Mouse (Mus musculus) forebrain, postnatal 0 days (tissue): ENCODE results near the gene Mapkap1. TPM values are rescaled to one million over a fixed set of nuclear protein-coding genes. Genes with fewer than 3 reads are reported as not detected.
A peak's percentile ranks its signal among the peaks of the same experiment; 100 is the strongest.

Source experiments
- ATAC-seq: fragments of 200-750 bp; cut with Nextera tagmentation; 2 replicates; pipeline ENCODE4 v1.8.0; 2017; ENCODE audit warnings: mild to moderate bottlenecking, moderate library complexity
- DNase-seq: peaks from one replicate; pipeline ENCODE4 v3.0.0-alpha.2; 2015
- H3K27ac ChIP-seq: fragments of 300-500 bp; sonication (generic); 2 replicates; pipeline ENCODE4 v1.5.1; 2014; ENCODE audit warnings: low read depth, mild to moderate bottlenecking, antibody characterized with exemption, low read length, moderate library complexity, mixed read lengths
- H3K27me3 ChIP-seq: fragments of 300-500 bp; sonication (generic); 2 replicates; pipeline ENCODE4 v1.6.1; 2014; ENCODE audit warnings: mild to moderate bottlenecking, low read length, mixed read lengths; ENCODE audit not compliant: insufficient read depth
- H3K36me3 ChIP-seq: fragments of 300-500 bp; sonication (generic); 2 replicates; pipeline ENCODE4 v1.6.1; 2014; ENCODE audit warnings: mild to moderate bottlenecking, moderate library complexity; ENCODE audit not compliant: insufficient read depth
- H3K4me1 ChIP-seq: fragments of 300-500 bp; sonication (generic); 2 replicates; pipeline ENCODE4 v1.6.1; 2014; ENCODE audit warnings: antibody characterized with exemption; ENCODE audit not compliant: insufficient read depth
- H3K4me2 ChIP-seq: fragments of 300-500 bp; sonication (generic); 2 replicates; pipeline ENCODE4 v1.6.1; 2014; ENCODE audit warnings: low read depth, mild to moderate bottlenecking, moderate library complexity
- H3K4me3 ChIP-seq: fragments of 300-500 bp; sonication (generic); 2 replicates; pipeline ENCODE4 v1.5.1; 2014; ENCODE audit warnings: low read depth, low read length, mixed read lengths
- H3K9ac ChIP-seq: fragments of 300-500 bp; sonication (generic); 2 replicates; pipeline ENCODE4 v1.6.1; 2014; ENCODE audit warnings: mild to moderate bottlenecking
- H3K9me3 ChIP-seq: fragments of 300-500 bp; sonication (generic); 2 replicates; pipeline ENCODE4 v1.6.1; 2016; ENCODE audit warnings: low read length
- CTCF ChIP-seq: sonication (generic); IDR thresholded peaks from 2 replicates; pipeline ENCODE4 v1.5.1; 2016; ENCODE audit warnings: antibody characterized with exemption, control low read depth, low read depth
- WGBS: fragments of 180-500 bp; shearing (Covaris S2); extraction: QIAGEN DNeasy Blood & Tissue Kit; methylation state at CpG from one replicate; pipeline ENCODE4 v1.1.7; 2014; 5-methylcytosine and 5-hydroxymethylcytosine counted together
- polyA plus RNA-seq: library from polyadenylated mRNA; unstranded; fragments of >200 nt; fragmentation: Nextera tagmentation; extraction: Ambion mirVana; gene quantifications from 2 replicates; pipeline ENCODE4 v1.2.1, GENCODE M21; 2015
- total RNA-seq: library from RNA; depleted of rRNA; stranded (reverse); fragments of >200 nt; gene quantifications from 2 replicates; pipeline ENCODE4 v1.2.3, GENCODE M21; 2014

Gene Mapkap1
- total and polyA plus RNA-seq, 2 experiments from 2014 or later: 102 TPM

DNA sequence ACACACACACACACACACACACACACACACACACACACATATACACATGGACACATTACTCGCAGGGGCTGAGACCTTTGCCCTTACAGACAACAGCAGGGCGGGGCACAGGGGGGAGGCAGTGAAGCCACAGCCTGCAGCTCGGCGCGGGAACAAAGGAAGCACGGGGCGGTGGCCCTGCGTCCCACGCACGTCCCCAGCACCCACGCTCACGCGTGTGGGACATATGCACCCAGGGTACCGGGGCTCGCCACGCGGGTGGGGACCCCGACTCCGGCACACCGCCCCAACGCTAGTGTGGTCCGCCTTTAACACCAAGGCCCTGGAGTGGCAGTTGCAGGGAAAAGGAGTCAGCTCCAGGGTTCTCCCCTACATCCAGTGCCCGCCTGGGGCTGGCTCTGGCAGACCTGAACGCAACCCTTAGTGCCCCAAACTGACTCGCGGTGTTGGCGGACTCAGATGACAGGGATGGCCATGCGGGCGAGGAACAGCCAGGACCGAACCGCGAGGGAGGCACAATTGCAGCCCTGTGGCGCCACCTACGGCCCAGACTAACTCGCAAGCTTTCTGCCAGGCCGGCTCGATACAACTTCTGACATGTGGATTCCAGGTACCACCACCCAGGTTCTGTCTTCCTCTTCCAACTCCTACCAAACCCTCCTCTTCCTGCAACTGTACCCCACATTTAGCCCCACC, 232.5 kb downstream of the Mapkap1 start:
- no peaks in the 10 kb centered on the region for H3K27me3 ChIP-seq
- no peaks in the 10 kb centered on the region for H3K9me3 ChIP-seq
- TF ChIP-seq CTCF: peak; percentile 96
- ATAC-seq: peak; percentile 89
- H3K36me3 ChIP-seq: no peaks in the 10 kb centered on the region
- peak overlapping the region; percentile 96 for H3K4me2 ChIP-seq
- no peaks in the 10 kb centered on the region for H3K4me1 ChIP-seq
- peak; percentile 93 for DNase-seq
- WGBS: 15% methylated on average over 37 of the region's 37 CpGs
- H3K27ac ChIP-seq: no peak overlapping the region
- H3K4me3 ChIP-seq: peak overlapping the region; percentile 38
- peak overlapping the region; percentile 76 for H3K9ac ChIP-seq

DNA sequence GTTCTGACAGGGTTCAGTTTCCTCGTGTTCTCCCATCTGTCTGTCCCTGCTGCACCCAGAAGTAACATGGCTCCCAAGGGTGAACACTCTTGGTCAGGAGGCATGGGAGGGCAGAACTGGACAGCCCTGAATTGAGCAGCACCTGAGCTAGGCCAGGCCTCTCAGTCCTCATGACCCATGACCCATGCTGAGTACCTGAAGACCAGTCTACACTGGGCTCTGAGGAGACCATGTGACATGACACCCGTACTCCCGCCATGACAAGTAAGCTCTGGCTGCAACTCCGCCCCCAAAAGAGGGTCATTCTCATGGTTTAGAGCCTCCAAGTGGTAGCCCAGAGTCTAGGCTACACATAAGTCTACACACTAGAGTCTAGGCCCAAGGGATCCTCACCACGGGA, 233.2 kb downstream of the Mapkap1 start:
- 63% methylated on average over 5 of the region's 5 CpGs for WGBS

DNA sequence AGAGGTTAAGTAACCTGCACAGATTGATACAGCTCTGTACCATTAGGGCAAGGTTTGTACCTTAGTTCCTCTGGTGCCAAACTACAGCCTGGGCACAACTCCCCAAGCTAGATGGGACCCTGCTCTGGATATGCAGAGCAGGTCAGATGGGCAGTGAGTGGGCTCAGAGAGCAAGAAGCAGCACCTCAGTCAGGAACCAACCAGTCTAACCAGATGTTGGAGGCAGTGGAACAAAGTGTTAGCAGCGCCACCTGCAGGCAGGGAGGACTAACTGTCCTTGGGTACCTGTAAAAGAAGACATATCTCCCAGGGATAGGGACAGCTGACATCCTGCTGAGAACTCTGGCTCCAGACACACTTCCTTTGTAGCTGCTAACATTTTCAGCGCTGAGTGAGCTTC, 235.8 kb downstream of the Mapkap1 start:
- 38% methylated on average over 2 of the region's 2 CpGs for WGBS
- TF ChIP-seq CTCF: peak; percentile 57
- peaks cover 3% of the 10 kb centered on the region; the same call in 1 of the 2 replicates for H3K27me3 ChIP-seq
- H3K4me2 ChIP-seq: no peak overlapping the region
- no peaks in the 10 kb centered on the region for H3K36me3 ChIP-seq
- H3K4me3 ChIP-seq: no peak overlapping the region
- H3K27ac ChIP-seq: no peak overlapping the region
- H3K9me3 ChIP-seq: no peaks in the 10 kb centered on the region
- H3K9ac ChIP-seq: no peak overlapping the region
- no peak for DNase-seq
- H3K4me1 ChIP-seq: peaks cover 8% of the 10 kb centered on the region
- no peak for ATAC-seq

More for the DNA sequence above, 233.2 kb downstream of the Mapkap1 start:
- no peak overlapping the region for H3K4me2 ChIP-seq
- no peaks in the 10 kb centered on the region for H3K36me3 ChIP-seq
- no peak overlapping the region for H3K27ac ChIP-seq
- H3K9ac ChIP-seq: no peak overlapping the region
- H3K4me3 ChIP-seq: no peak overlapping the region
- H3K4me1 ChIP-seq: no peaks in the 10 kb centered on the region
- no peak for ATAC-seq
- H3K27me3 ChIP-seq: no peaks in the 10 kb centered on the region; the same call in 1 of the 2 replicates
- H3K9me3 ChIP-seq: no peaks in the 10 kb centered on the region
- no peak for TF ChIP-seq CTCF
- no peak for DNase-seq

DNA sequence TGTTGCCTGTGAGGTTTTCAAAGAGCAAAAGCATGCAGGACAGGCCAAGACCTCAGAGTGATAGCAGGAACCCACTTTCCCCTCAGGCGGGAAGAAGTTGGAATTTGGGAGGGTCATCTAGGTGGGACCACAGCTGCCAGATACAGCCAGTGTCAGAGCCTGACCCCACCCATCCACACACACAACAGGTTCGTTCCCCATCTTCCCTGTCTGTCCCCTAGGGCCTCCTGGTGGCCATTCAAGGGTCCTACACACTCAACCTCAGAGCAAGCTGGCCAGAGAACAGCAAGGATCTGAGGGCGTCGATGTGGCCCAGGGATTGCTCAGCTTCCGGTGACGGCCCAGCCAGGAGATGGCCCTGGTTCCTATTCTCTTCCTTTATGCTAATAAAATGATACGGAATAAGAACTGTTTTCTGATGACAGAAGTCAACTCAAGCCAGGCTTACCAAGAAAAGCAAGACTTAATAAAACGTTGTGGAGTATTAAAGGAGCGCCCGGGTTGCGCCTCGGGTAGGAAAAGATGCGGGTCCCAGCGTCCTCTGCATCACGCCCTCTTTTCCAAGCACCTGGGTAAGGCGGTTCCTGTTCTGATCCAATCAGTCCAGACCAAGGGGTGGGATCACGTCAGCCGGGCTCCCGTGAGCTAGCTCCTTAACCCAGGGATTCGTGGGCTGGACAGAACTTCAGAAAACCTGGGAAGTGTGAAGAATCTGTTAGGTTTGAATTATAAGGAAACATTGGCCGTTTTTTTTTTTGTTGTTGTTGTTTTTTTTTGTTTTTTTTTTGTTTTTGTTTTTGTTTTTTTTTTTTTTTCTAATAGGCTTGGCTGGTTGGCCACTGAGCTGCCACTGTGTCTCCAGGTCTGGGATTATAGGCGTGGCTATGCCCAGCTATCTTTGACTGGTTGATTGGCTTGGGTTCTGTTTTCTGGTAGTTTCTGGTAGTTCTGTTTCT, 238.3 kb downstream of the Mapkap1 start:
- DNase-seq: no peak
- Histone ChIP-seq H3K4me1 (peaks cover 8% of the 10 kb centered on the region), H3K4me2 (no peak overlapping the region), H3K4me3 (no peak overlapping the region), H3K36me3 (no peaks in the 10 kb centered on the region), H3K9ac (no peak overlapping the region), H3K27me3 (peaks cover 3% of the 10 kb centered on the region; the same call in 1 of the 2 replicates), H3K9me3 (no peaks in the 10 kb centered on the region), H3K27ac (no peak overlapping the region)
- 35% methylated on average over 22 of the region's 22 CpGs for WGBS
- ATAC-seq: no peak
- TF ChIP-seq CTCF: peak; percentile 72

DNA sequence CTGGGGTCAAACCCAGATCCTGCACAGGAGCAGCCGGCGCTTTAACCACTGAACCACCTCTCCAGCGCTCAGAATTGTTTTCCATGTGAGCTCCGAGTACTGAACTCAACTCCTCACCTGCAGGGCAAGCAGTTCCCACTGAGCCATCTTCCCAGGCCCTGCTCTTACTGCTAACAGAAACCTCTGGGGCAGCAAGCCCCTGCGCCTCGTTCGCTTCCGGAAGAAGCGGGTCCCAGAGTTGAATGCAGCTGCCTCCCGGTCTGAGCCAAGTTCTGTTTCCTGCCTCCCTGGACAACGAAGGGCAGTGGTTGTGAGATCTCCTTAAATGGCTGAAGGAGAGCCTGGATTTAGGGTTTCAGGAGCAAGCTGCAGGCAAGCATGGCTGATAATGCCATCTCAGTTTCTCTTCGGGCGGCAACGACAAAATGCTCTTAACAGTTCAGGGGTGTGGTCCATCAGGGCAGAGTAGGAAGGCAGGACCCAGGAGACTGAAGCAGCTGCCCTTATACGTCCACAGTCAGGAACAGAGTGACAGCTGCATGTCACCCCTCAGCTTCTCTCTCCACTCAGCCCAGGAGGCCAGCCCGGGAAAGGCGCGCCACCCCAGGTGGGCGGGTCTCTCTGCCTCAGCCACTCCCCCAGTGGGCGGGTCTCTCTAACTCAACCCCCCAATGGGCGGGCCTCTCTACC, 239.4 kb downstream of the Mapkap1 start:
- Histone ChIP-seq H3K4me1 (peaks cover 8% of the 10 kb centered on the region), H3K4me2 (peak overlapping the region; percentile 56), H3K36me3 (no peaks in the 10 kb centered on the region), H3K9ac (0 out of 2 replicates have a peak overlapping the region, but pooled peaks have one; percentile 35), H3K27ac (no peak overlapping the region), H3K4me3 (peak overlapping the region; percentile 27), H3K27me3 (peaks cover 3% of the 10 kb centered on the region; the same call in 1 of the 2 replicates), H3K9me3 (no peaks in the 10 kb centered on the region)
- WGBS: 15% methylated on average over 21 of the region's 21 CpGs
- no peak for TF ChIP-seq CTCF
- peak; percentile 66 for DNase-seq
- ATAC-seq: peak; percentile 92

DNA sequence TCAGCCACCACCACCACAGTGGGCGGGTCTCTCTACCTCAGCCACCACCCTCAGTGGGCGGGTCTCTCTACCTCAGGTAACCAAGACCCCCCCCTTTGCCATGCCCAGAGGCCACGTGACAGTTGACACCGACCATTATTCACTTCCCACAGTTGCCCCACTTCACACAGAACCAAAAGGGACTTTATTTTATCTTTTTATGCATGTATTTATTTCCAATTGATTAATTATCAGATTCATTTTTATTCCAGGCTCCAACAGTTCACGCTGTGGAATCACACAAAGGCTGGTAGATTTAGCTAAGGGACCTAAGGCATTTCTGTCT, 239.9 kb downstream of the Mapkap1 start:
- no peak for DNase-seq
- no peak for ATAC-seq
- 6% methylated on average over 5 of the region's 5 CpGs for WGBS

More for the DNA sequence above, 239.9 kb downstream of the Mapkap1 start:
- H3K9me3 ChIP-seq: no peaks in the 10 kb centered on the region
- H3K27ac ChIP-seq: no peak overlapping the region
- H3K36me3 ChIP-seq: no peaks in the 10 kb centered on the region
- H3K27me3 ChIP-seq: peaks cover 3% of the 10 kb centered on the region; the same call in 1 of the 2 replicates
- peaks cover 8% of the 10 kb centered on the region for H3K4me1 ChIP-seq
- no peak overlapping the region for H3K9ac ChIP-seq
- peak overlapping the region; percentile 56 for H3K4me2 ChIP-seq
- H3K4me3 ChIP-seq: peak overlapping the region; percentile 27
- no peak for TF ChIP-seq CTCF
